Mouse (Mus musculus) midbrain, embryonic 10.5 days (tissue): ENCODE measurements at regions not wholly inside any gene's neighbourhood (a gene's known extent, or its start where the extent isn't known, plus 50 kb on each side); places are given as distances from the start of the nearest gene placed in this dataset.

ENCODE experiments used
- DNase-seq: peaks from one replicate; pipeline ENCODE4 v3.0.0-alpha.2; 2017; ENCODE audit warnings: low spot score
- H3K27ac ChIP-seq: fragments of 300-500 bp; sonication (generic); replicated peaks from 2 replicates; pipeline ENCODE4 v1.5.1; 2016; ENCODE audit warnings: mild to moderate bottlenecking
- H3K27me3 ChIP-seq: fragments of 300-500 bp; sonication (generic); 2 replicates; pipeline ENCODE4 v1.6.1; 2016; ENCODE audit warnings: low read depth, mild to moderate bottlenecking; ENCODE audit not compliant: poor library complexity, severe bottlenecking
- H3K36me3 ChIP-seq: fragments of 300-500 bp; sonication (generic); 2 replicates; pipeline ENCODE4 v1.6.1; 2016; ENCODE audit warnings: mild to moderate bottlenecking, moderate library complexity
- H3K4me1 ChIP-seq: fragments of 300-500 bp; sonication (generic); 2 replicates; pipeline ENCODE4 v1.6.1; 2016
- H3K4me3 ChIP-seq: fragments of 300-500 bp; sonication (generic); 2 replicates; pipeline ENCODE4 v1.5.1; 2016; ENCODE audit warnings: mild to moderate bottlenecking, moderate library complexity
- H3K9me3 ChIP-seq: fragments of 300-500 bp; sonication (generic); replicated peaks from 2 replicates; pipeline ENCODE4 v1.6.1; 2016; ENCODE audit warnings: mild to moderate bottlenecking
- WGBS: fragments of 180-500 bp; shearing (Covaris S2); methylation state at CpG from one replicate; pipeline ENCODE4 v1.1.7; 2016; 5-methylcytosine and 5-hydroxymethylcytosine counted together

GRCm38 (mm10) chr3:38568596-38568975 lies 83.9 kb upstream of the Ankrd50 start:
- Histone ChIP-seq H3K27me3 (no peaks in the 10 kb centered on the region), H3K4me1 (peaks cover 31% of the 10 kb centered on the region), H3K9me3 (no peaks in the 10 kb centered on the region), H3K36me3 (no peaks in the 10 kb centered on the region), H3K27ac (peak overlapping the region; percentile 83), H3K4me3 (no peak overlapping the region)
- 22% methylated on average over 2 of the region's 2 CpGs for WGBS
- peak; percentile 29 for DNase-seq

GRCm38 (mm10) chr3:38567946-38568595 lies 83.4 kb upstream of the Ankrd50 start:
- Histone ChIP-seq H3K4me1 (peaks cover 31% of the 10 kb centered on the region), H3K36me3 (no peaks in the 10 kb centered on the region), H3K4me3 (no peak overlapping the region), H3K27me3 (no peaks in the 10 kb centered on the region), H3K9me3 (no peaks in the 10 kb centered on the region), H3K27ac (peak overlapping the region; percentile 83)
- 51% methylated on average over 8 of the region's 8 CpGs for WGBS
- no peak for DNase-seq

GRCm38 (mm10) chr3:38566576-38566975 lies 81.9 kb upstream of the Ankrd50 start:
- 98% methylated on average over 2 of the region's 2 CpGs for WGBS
- Histone ChIP-seq H3K4me1 (peaks cover 31% of the 10 kb centered on the region), H3K4me3 (no peak overlapping the region), H3K27me3 (no peaks in the 10 kb centered on the region), H3K36me3 (no peaks in the 10 kb centered on the region), H3K27ac (no peak overlapping the region; the same call in 1 of the 2 replicates), H3K9me3 (no peaks in the 10 kb centered on the region)
- no peak for DNase-seq

GRCm38 (mm10) chr3:38564844-38565243 lies 80.2 kb upstream of the Ankrd50 start:
- Histone ChIP-seq H3K4me1 (peaks cover 31% of the 10 kb centered on the region), H3K36me3 (no peaks in the 10 kb centered on the region), H3K27me3 (no peaks in the 10 kb centered on the region), H3K4me3 (no peak overlapping the region), H3K9me3 (no peaks in the 10 kb centered on the region), H3K27ac (no peak overlapping the region; the same call in 1 of the 2 replicates)
- no peak for DNase-seq
- WGBS: 42% methylated on average over 2 of the region's 2 CpGs

GRCm38 (mm10) chr3:38564364-38564763 lies 79.7 kb upstream of the Ankrd50 start:
- no peak for DNase-seq

GRCm38 (mm10) chr3:38561186-38561585 lies 76.5 kb upstream of the Ankrd50 start:
- 80% methylated on average over 2 of the region's 2 CpGs for WGBS
- no peaks in the 10 kb centered on the region for H3K27me3 ChIP-seq
- H3K27ac ChIP-seq: no peak overlapping the region

More at GRCm38 (mm10) chr3:38564364-38564763, 79.7 kb upstream of the Ankrd50 start:
- Histone ChIP-seq H3K4me1 (peaks cover 29% of the 10 kb centered on the region), H3K27ac (no peak overlapping the region; the same call in 1 of the 2 replicates), H3K36me3 (no peaks in the 10 kb centered on the region), H3K9me3 (no peaks in the 10 kb centered on the region), H3K27me3 (no peaks in the 10 kb centered on the region), H3K4me3 (no peak overlapping the region)
- WGBS: 30% methylated on average over 2 of the region's 2 CpGs

GRCm38 (mm10) chr3:38555939-38556338 lies 71.3 kb upstream of the Ankrd50 start:
- peaks cover 25% of the 10 kb centered on the region for H3K4me1 ChIP-seq
- H3K9me3 ChIP-seq: no peaks in the 10 kb centered on the region; the same call in 1 of the 2 replicates
- no peak overlapping the region for H3K27ac ChIP-seq
- H3K36me3 ChIP-seq: no peaks in the 10 kb centered on the region
- no peak overlapping the region for H3K4me3 ChIP-seq
- no peak for DNase-seq
- no peaks in the 10 kb centered on the region for H3K27me3 ChIP-seq
- 97% methylated on average over 5 of the region's 5 CpGs for WGBS

More at GRCm38 (mm10) chr3:38561186-38561585, 76.5 kb upstream of the Ankrd50 start:
- no peak overlapping the region for H3K4me3 ChIP-seq
- DNase-seq: no peak
- H3K9me3 ChIP-seq: no peaks in the 10 kb centered on the region
- H3K4me1 ChIP-seq: peaks cover 9% of the 10 kb centered on the region; the same call in 1 of the 2 replicates
- no peaks in the 10 kb centered on the region for H3K36me3 ChIP-seq

- Histone ChIP-seq H3K4me1 (peaks cover 25% of the 10 kb centered on the region), H3K9me3 (no peaks in the 10 kb centered on the region; the same call in 1 of the 2 replicates), H3K27ac (peak overlapping the region; percentile 74), H3K27me3 (no peaks in the 10 kb centered on the region), H3K4me3 (no peak overlapping the region), H3K36me3 (no peaks in the 10 kb centered on the region)
- WGBS: 22% methylated on average over 4 of the region's 4 CpGs
- DNase-seq: no peak
Measured at GRCm38 (mm10) chr3:38553470-38554043, 68.9 kb upstream of the Ankrd50 start.

GRCm38 (mm10) chr3:38547032-38547431 lies 62.4 kb upstream of the Ankrd50 start:
- Histone ChIP-seq H3K36me3 (no peaks in the 10 kb centered on the region), H3K27me3 (no peaks in the 10 kb centered on the region), H3K4me1 (no peaks in the 10 kb centered on the region), H3K9me3 (no peaks in the 10 kb centered on the region), H3K27ac (no peak overlapping the region), H3K4me3 (no peak overlapping the region)
- 76% methylated on average over 3 of the region's 3 CpGs for WGBS
- no peak for DNase-seq

GRCm38 (mm10) chr3:38545501-38545896 lies 60.9 kb upstream of the Ankrd50 start:
- H3K36me3 ChIP-seq: no peaks in the 10 kb centered on the region
- no peak for DNase-seq

GRCm38 (mm10) chr3:38544718-38545500 lies 60.3 kb upstream of the Ankrd50 start:
- 87% methylated on average over 4 of the region's 4 CpGs for WGBS
- no peaks in the 10 kb centered on the region for H3K36me3 ChIP-seq
- H3K27me3 ChIP-seq: no peaks in the 10 kb centered on the region
- DNase-seq: no peak
- H3K4me1 ChIP-seq: no peaks in the 10 kb centered on the region
- no peak overlapping the region for H3K27ac ChIP-seq
- H3K4me3 ChIP-seq: no peak overlapping the region
- no peaks in the 10 kb centered on the region for H3K9me3 ChIP-seq

More at GRCm38 (mm10) chr3:38545501-38545896, 60.9 kb upstream of the Ankrd50 start:
- H3K9me3 ChIP-seq: no peaks in the 10 kb centered on the region
- H3K27me3 ChIP-seq: no peaks in the 10 kb centered on the region
- no peaks in the 10 kb centered on the region for H3K4me1 ChIP-seq
- H3K4me3 ChIP-seq: no peak overlapping the region
- WGBS: 85% methylated on average over 3 of the region's 3 CpGs
- no peak overlapping the region for H3K27ac ChIP-seq

- no peak for DNase-seq
- no peak overlapping the region for H3K4me3 ChIP-seq
- H3K27ac ChIP-seq: no peak overlapping the region
- no peaks in the 10 kb centered on the region for H3K27me3 ChIP-seq
- no peaks in the 10 kb centered on the region for H3K4me1 ChIP-seq
- WGBS: 89% methylated on average over 3 of the region's 3 CpGs
- no peaks in the 10 kb centered on the region for H3K9me3 ChIP-seq
- no peaks in the 10 kb centered on the region for H3K36me3 ChIP-seq
Measured at GRCm38 (mm10) chr3:38543816-38544215, 59.2 kb upstream of the Ankrd50 start.

- no peaks in the 10 kb centered on the region for H3K27me3 ChIP-seq
- no peaks in the 10 kb centered on the region for H3K36me3 ChIP-seq
- 75% methylated on average over 3 of the region's 3 CpGs for WGBS
- H3K27ac ChIP-seq: no peak overlapping the region
- H3K9me3 ChIP-seq: no peaks in the 10 kb centered on the region
- no peaks in the 10 kb centered on the region for H3K4me1 ChIP-seq
- no peak overlapping the region for H3K4me3 ChIP-seq
- no peak for DNase-seq
Measured at GRCm38 (mm10) chr3:38541296-38541695, 56.7 kb upstream of the Ankrd50 start.
